Mouse (Mus musculus) kidney, postnatal 36 days (tissue): ENCODE data around the gene Me3.
"Not testable (repeated sequence)": the region's sequence is repeated elsewhere in the genome, so short reads cannot be mapped to it uniquely, and the experiment has no call there.

Experiments
- DNase-seq, 2 experiments: peaks; one replicate each; pipeline ENCODE4 v3.0.0; 2021 to 2022; ENCODE audit warnings: mixed read lengths in 2 of 2

Gene Me3

GRCm38 (mm10) chr7:89667570-89667969 lies 35.4 kb downstream of the Me3 start:
- DNase-seq: peak in 1 of 2 experiments; percentile 19

GRCm38 (mm10) chr7:89669461-89669860 lies 37.3 kb downstream of the Me3 start:
- DNase-seq: peak; percentile 19 to 49

DNA sequence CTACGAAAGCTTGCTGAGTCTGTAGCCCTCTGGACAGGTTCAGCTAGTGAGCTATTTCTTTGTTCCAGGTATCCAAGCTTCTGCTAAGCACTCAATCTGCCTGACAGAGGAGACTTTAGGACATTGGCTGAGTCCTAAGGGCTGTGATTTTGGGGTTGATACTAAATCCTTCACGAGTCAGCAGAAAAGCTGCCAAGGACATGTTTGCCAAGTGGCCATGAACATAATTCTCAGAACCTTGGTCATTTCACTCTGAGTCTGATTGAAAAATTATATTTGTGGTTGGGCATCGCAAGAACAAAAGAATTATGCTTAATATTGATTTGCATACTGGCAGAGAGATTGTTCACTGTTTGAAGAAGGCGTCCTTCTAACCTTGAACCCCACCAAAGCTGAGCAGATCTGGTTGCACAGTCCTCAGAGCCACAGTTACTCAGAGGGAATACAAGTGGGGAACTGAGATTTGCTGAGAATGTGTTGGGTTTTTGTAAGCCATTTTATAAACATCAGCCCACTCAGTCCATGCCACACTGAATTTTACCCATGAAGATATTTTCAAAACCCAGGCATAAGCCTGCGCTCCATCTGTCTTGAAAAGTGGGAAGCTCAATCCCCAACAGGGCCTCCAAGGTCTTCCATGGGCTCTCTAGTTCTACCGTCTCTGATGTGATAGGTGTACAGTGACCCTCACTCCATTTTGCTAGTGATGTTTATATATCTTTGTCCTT lies 39.1 kb downstream of the Me3 start:
- no peak for DNase-seq

GRCm38 (mm10) chr7:89676176-89676575 lies 44.0 kb downstream of the Me3 start:
- DNase-seq: no peak

DNA sequence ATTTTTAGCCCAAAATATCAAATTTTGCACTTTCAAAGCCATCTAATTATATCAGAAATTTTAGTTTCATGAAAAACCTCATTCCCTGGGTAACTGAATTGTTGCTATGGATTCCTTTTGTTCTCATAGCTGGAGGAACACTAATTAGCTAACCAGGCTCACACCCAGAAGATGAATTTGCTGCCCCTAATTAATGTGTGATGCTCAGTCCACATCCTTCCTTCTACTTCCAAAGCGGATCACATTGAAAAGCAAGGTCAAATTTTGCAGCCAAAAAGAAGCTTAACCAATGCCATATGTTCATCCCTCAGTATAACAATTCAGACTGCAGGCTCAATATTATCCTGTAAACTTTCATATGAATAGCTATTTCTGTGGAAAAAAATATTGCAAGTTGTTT lies 45.7 kb downstream of the Me3 start:
- DNase-seq: no peak

DNA sequence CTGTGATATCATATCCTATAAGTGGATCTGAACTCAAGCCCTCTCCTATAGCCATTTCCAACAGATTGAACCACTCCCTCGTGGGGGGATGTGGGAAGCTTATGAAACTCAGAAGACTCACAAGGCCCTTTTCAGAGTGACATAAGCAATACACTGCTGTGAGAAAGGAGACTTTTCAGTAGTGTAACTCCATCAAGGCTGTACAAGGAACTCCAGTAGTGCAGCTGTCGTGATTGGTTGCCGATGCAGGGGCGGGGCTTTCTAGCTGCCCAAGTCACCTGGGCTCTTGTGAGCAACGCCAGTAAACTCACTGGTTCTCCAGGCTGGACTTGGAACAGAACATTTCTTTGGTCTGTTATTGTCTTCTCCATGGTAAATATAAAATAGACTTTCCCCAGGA lies 46.5 kb downstream of the Me3 start:
- no peak for DNase-seq

DNA sequence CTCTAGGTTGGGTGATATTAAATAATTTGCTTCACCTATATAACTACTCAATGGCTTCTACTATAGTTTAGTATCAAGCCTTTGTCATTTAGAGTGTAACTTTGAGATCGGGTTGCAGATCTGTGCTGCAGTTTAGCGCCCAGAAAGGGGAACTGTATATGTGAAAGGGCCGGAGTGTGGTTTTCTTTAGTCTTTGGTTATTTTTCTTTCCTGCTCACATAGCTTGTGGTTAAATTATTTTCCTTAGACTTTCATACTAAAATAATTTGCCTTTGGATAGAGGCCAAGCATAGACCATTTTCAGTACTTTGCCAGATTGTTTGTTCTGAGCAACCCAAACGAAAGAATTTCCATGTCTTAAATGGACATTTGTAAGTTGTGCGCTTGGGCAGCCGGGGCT lies 46.9 kb downstream of the Me3 start:
- no peak for DNase-seq

DNA sequence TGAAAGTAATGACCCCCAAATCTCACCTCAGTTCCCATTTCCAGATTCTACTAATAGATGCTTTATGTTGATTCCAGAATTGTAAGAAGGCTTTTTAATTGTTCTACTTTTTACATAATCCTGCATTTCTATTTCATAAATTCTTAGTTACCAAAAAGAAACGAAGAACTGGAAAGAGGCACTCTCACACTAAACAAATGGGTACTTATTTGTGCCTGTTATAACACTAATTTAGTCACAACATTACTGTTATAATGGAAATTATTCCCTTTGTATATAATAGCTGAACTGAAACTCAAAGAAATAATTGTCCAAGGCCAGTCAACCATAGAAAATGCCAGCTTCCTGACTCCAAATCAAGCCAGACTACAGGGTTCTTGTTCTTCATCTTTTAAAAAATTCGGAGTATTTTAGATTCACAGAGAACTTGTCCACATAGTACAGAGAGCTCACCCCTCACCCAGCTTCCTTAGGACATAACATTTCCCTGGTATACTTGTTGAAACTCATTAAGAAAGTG lies 47.5 kb downstream of the Me3 start:
- no peak for DNase-seq

- DNase-seq: no peak
Observed at GRCm38 (mm10) chr7:89680891-89681290, 48.7 kb downstream of the Me3 start.

GRCm38 (mm10) chr7:89681666-89682470 lies 49.7 kb downstream of the Me3 start:
- no peak for DNase-seq

DNA sequence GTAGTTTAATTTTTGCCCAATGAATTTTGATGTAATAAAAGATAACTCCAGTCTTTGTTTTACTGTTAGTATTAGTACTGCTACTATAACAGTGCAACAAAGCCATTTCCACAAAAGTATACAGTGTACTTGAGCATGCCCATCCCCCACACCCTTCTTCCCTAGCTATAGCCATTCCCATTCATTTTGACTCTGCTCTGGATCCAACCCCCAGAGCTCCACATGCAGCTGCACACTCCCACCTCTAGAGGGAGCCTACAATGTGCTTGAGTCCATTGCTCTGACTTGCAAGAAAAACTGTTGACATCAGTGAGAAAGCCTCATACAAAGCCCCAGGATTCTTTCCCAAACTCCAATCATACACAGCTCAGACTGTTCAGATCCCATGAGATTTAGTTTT lies 66.0 kb downstream of the Me3 start:
- peak; percentile 18 to 47 for DNase-seq

GRCm38 (mm10) chr7:89699668-89700350 lies 67.6 kb downstream of the Me3 start:
- peak; percentile 44 to 54 for DNase-seq

DNA sequence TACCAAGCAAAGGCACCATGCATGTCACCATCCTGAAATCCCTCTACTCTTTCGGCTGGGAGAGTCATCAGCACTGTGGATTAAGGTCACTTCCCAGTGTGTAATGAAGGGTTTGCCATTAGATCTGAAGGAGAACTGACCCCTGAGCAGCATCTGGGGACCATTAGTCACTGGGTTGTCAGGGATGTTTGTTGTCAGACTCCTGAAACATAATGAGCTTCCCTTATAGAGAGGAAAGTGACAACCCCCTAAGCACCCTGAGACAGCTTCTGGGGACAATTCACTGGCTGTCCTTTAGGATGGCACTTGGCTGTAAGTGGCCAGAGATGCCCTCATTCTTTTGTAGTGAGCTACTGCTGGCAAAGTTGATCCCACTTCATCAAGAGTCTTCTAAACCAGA lies 68.3 kb downstream of the Me3 start:
- no peak for DNase-seq

DNA sequence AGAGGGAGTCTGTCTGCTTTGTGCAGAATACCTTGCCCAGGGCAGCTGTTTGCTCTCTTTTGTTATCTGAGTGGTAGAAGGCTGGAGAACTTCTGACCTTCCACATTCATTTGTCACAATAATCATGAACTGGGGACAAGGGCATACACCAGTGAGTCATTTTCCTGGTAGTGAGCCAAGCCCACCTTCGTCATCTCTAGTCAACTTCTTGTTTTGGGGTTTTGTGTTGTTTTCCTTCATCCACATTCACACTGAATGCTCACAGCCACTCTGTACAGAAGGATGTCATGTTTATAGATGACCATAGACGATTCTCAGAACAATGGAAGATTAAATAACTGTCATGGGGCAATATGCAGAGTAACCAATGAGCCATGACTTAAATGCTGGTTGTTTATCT lies 78.6 kb downstream of the Me3 start:
- no peak for DNase-seq

DNA sequence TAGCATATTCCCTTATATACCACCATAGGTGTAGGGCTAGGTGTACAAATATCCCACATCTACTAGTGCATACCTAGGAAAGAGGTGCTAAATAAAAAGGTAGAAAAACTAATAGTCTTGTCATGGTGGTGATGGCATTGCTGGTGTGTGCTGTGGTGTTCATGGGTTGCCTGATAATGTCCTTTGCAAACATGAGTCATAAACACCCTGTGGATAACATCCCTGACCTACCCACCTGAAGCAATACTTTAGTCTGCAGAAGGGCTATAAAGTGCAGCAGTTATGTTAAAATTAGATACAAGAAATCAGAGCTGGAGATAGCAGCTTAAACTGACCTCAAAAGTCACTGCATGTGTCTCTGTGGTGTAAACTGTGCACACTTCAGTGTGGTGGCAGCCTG lies 80.9 kb downstream of the Me3 start:
- no peak for DNase-seq

DNA sequence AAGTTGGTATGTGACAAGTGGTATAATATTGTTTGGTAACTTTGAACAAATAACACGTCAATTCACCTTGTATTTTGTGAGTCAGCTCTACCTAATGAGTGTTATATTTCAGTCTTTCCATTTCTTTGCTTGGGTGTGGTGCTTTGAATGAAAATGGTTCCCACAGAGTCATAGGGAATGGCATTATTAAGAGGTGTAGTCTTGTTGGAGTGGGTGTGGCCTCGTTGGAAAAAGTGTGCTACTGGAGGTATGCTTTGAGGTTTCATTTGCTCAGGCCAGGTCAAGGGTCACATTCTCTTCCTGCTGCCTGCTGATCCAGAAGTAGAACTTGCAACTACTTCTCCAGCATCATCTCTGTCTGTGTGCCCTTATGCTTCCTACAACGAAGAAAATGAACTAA lies 84.0 kb downstream of the Me3 start:
- DNase-seq: no peak

GRCm38 (mm10) chr7:89717521-89717920 lies 85.3 kb downstream of the Me3 start:
- DNase-seq: peak in 1 of 2 experiments; percentile 29

DNA sequence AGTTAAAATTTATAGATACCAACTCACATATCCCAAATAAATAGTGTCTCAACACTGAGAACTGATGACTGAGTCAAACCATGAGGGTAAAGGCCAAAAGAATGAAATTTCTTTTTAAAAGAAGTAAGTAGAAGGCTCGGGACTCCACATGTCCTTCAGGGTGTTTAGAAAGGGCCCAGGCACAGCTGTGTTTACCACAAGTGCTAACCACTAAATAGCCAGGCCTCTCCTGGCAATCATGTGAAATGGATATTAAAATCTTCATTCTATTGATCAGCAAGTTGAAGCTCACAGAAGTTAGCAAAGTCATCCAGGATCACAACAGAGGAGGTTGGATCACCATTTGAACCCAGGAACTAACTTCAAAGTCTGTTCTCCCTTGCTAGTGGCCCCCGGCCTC lies 86.1 kb downstream of the Me3 start:
- no peak for DNase-seq

GRCm38 (mm10) chr7:89720256-89720655 lies 88.1 kb downstream of the Me3 start:
- no peak for DNase-seq

- no peak for DNase-seq
Observed at GRCm38 (mm10) chr7:89726712-89727111, 94.5 kb downstream of the Me3 start.

GRCm38 (mm10) chr7:89727615-89728014 lies 95.4 kb downstream of the Me3 start:
- no peak for DNase-seq

- DNase-seq: no peak
Observed at GRCm38 (mm10) chr7:89728393-89728792, 96.2 kb downstream of the Me3 start.

GRCm38 (mm10) chr7:89730514-89730913 lies 98.3 kb downstream of the Me3 start:
- no peak for DNase-seq

DNA sequence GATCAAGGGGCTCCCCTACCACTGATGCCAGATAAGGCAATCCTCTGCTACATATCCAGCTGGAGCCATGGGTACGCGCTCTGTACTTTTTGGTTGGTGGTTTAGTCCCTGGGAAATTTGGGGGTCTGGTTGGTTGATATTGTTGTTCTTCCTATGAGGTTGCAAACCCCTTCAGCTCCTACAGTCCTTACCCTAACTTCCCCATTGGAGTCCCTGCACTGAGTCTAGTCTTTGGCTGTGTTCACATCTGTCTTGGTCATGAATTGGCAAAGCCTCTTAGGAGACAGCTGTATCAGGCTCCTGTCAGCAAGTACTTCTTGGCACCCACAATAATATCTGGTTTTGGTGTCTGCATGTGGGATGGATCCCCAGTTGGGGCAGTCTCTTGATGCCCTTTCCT lies 98.9 kb downstream of the Me3 start:
- DNase-seq: not testable (repeated sequence)
